Mouse (Mus musculus) urinary bladder, adult 2 months (tissue): ENCODE measurements around the gene Rad9b. TPM values are rescaled to one million over a fixed set of nuclear protein-coding genes. Genes with fewer than 3 reads are reported as not detected.

Experiments
- DNase-seq: peaks from one replicate; pipeline ENCODE4 v3.0.0; 2022; ENCODE audit warnings: low spot score
- polyA plus RNA-seq: library from polyadenylated mRNA; depleted of rRNA; stranded (reverse); fragments of >200 nt; gene quantifications from 2 replicates; pipeline ENCODE4 v1.2.3, GENCODE M21; 2012

Gene Rad9b
- polyA plus RNA-seq, 1 experiment = 13.9 TPM

DNA sequence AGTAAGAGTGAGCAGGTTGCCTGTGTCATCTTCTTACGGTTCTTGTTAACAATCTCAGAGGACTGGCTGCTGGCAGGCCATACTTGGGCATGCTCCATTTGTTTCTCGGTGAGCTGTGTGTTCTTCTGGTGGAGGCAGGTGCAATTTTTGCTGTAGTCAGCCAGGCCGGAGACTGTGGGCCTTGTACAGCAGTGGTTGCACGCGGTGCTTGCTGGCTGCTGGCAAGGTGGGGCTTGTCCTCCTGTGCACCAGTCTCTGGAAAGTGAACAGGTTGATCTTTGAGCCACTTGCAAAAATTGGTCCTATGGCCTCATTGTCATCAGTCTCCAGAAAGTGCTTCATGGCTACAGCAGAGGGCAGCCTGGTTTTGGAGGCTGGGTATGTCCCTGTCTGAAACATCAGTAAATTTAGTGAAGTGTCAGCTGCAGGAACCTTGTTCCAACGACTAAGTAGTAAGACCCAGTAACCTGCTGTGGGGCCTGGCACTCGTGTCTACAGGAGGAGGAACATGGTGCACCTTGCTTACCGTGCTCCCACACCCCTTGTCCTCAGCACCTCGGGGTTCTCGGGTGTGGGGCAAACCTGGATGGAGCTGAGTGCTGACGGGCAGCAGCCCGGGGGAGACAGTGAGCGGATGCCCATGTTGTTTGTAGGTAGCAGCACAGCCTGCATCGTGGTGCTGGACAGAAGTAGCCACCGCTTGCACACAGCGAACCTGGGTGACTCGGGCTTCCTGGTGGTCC lies 40.9 kb downstream of the Rad9b start:
- no peak for DNase-seq

DNA sequence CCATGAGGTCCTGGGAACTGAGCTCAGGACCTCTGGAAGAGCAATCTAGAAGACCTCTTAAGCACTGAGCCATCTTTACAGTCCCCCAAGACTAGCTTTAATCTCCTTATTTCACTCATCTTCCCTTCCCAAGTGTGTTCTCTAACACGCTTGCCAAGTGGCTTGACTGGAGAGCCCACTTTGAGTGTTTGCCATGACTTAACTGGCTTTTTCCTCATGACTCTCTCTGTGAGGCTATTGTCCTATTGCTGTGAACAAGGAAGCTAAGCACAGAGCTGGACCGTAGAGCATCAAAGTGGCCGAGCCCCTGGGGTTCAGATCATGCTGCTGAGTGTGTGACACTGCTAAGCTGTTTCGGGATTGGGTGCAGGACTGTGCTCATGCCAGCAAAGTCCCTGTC lies 41.7 kb downstream of the Rad9b start:
- DNase-seq = no peak

DNA sequence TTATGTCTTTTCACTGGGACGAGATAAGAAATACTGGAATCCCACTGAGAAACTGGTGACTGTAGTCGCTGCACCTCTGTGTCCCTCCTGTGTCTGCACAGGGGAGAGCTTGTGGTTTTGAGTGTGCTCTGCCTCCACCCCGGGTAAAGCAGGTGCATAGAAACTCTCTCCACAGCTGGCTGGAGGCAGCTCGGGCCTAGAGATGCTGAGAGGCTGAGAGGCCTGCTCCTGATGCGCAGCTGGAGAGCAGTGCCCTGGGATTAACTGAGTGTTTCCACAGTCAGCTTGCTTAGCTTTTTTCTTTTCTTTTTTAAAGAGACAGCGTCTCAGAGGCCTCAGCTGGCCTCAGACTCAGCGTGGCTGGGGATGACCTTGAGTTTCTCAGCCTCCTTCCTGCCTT lies 42.3 kb downstream of the Rad9b start:
- DNase-seq = no peak

DNA sequence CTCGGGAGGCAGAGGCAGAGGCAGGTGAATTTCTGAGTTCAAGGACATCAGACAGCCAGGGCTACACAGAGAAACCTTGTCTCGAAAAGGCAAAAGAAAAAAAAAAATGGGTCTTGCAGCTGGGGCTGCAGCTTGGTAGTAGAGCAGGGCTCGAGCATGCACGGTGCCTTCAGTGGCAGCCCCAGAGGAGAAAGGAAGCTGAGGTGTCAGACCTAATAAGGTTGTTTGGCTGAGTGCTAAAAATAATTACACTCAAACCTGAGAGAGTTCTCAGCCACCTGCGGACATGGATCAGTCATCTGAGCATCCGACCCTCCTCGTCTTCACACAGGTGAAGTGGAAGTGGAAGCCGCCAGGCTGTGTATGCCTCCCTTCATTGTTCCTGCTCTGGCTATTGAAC lies 43.3 kb downstream of the Rad9b start:
- no peak for DNase-seq

DNA sequence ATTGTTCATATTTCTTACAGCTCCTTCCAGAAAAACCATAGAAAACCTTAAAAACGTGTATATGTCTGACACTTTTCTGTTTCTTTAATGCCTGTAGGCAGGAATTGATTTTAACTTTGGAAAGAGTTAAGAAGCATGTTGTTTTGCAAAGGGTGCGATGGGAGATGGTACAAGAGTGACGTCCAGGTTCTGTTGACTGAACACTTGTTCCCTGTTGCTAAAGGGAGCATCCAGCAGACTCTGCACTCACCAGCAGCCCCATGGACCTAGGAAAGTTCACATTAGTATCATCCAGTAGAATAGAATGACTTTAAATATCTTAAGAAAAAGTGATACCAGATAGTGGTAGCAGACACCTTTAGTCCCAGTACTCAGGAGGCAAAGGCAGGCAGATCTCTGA lies 47.5 kb downstream of the Rad9b start:
- no peak for DNase-seq

DNA sequence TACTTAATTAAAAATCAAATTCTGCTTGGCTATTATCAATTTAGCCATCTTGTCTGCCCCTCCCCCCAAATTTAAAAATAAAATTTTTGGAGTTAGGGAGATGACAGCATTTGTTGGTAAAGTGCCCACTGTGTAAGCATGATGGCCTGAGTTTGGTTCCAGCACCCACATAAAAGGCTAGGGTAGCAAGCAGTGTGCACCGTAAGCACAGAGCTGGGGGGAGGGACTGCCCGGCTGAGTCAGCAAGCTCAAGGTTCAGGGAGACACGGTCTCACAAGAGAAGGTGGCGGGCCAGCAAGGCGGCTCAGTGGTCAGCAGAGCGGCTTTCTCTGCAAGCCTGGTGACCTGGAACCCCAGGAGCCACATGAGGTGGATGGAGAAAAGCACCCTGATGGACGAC lies 48.6 kb downstream of the Rad9b start:
- DNase-seq = no peak

DNA sequence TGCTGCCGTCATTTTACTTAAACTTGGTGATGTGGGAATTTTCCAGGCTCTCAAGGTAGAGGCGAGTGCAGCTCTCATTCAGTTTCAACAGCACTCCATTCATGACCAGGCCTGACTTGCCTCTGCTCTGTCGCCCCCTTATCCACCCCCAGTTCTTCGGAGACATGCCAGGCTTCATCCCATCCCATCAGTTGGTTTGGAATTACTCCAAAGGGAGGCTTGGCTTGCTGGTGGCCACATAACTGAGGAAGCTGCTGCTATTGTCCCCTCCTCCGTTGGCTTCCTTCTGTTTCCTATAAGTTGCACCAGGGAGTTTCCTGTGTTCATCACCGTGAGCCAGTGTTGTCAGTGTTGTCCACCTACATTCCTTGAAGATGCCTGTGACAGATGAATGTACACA lies 49.5 kb downstream of the Rad9b start:
- DNase-seq = no peak

DNA sequence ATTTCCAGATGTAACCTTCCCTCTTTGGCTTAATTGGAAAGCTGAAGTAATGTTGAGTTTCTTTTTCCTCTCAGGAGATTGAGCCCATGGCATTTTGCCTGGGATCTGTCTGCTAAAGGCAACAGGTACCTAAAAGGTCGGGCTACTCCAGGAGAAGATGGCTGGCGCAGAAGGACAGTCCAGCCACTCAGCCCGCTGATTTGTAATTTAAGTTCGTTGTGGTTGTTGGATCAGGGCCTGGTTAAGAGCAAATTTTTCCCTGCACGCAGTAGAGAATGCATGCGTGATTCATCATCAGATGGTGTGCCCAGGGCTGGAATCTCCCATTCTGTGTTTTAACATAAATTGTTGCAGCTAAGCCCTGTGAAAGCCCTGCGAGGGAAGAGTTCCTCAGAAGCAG lies 50.1 kb downstream of the Rad9b start:
- no peak for DNase-seq

DNA sequence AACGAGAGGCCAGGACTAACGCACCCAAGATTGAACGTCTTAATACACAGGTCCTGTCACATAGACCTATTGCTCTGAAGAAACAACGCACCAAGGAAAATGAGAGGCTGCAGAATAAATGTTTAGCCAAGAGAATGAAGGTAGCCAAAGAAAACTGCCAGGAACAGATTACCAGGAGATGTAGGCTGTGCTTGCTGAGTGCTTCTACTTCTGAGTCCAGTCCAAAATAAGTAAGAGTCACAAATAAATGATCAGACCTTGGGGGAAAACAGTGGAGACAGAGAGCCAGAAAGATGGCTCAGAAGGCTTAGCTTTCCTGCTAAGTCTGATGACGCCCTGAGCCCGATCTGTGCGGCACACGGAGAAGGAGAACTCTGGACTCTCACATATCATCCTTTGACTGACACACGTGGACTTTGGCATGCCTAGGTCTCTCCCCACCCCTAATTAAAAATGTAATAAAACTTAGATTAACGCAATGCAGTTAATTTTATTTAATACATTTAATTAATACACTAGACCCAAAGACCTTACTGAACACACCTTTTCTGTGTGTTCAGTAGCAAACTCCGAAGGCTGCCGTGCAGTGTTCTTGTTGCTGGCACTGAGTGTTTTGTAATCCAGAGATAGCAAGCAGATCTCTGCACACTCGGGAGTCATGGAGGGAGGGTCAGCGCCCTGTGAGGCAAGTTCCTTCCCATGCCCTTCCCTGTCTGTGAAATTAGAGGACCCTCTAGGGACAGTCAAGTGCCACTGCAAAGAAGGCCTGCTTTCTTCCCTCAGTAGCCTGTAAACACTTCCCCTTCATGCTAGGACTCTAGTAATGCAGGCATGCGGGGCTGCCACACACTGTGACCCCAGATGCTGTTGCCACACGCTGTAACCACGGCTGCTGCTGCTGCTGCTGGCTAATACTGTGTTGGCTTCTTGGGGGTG lies 51.0 kb downstream of the Rad9b start:
- no peak for DNase-seq

DNA sequence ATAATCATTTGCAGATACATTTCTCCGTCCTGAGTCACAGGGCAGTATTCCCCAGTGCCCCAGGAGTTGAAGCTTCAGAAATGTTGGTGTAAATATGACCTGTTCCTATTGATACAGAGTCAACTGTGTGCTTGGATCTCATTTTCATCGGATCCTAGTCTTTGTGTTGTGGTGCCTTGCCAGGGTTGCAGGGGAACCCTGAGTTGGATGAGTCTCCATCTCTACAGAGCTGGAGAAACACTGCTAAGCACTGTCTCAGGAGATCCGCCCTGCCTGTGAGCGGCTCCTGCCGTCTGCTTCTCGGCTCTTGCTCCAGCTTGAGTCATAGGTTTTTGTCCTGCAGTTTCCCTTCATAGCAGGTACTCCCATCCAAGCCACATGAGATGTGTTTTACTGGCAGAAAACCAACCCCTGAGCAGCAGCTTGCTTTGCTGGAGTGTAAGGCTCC lies 53.9 kb downstream of the Rad9b start:
- no peak for DNase-seq

DNA sequence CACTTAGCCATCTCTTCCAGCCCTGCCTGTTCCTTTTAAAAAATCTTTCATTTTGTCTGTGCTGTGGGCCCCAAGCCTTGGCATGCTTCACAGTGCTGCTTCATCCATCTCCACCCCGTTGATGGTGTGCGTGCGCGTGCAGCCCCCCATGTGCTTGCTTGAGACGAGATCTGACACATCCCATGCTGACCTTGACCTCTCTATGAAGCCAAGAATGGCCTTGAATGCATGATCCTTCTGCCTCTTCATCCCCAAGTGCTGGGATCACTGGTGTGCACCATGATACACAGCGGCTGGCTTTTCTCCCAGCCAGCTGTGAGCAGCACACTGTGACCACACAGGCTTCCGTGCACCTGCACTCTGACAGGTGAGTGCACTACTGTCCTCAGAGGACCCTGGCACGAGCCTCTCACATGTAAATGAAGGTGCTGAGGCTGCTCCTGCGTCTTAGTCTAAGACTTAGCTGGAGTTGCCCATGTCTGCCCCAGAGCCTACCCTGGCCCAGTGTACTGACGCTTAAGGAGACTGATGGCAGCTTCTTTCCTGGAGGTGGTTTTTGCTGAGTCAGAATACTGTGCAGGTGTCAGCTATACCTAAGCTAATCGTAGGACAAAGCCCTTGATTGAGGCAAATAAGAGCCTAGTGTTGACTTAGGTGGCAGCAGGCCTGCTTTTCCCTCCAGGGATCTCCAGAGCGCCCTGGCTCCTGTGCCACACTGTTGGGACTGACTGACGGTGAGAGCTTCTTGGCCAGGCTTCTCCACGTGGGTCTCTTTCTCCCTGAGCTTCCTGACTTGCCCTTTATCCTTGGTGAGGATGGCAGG lies 58.7 kb downstream of the Rad9b start:
- no peak for DNase-seq

DNA sequence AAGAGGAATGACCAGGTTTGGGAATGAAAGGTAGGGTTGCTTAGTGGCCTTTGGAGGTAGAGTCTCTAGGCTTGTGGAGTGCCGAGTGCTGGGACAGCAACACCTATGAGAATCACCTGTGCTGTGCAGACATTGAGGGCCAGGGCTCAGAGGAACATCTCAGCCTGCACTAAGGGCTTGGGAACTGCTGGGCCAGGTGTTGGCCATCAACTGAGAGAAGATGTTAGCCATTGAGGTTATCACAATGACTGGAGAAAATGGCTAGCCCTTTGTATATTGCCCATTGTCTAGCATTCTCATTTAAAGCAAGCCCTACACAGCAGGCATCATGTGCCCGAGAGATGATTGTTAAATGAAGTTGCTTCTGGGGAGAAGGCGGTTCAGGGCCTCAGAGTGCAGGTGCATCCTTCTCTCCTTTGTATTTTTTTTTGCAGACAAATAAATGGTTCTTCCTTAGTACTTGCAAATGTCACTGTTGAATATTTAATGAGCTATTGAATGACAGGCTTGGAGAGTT lies 59.8 kb downstream of the Rad9b start:
- DNase-seq = no peak

DNA sequence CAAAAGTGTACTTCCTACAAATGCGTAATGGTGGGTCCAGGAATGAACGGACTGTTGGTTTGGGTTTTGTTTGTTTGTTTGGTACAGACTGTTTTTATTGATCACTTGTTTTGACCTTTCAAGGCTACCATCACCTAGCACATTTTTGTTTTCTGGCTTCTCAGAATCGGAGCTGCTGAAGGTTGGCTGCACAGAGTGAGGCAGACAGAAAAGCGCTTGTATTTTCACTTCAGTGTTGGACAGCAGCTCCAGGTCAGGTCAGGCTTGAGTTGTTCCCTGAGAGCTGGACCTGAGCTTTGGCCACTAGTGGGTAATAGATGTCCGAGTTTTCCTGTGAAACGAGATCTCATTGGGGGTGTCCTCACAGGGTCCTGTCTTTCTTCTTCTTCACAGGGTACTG lies 60.9 kb downstream of the Rad9b start:
- no peak for DNase-seq

DNA sequence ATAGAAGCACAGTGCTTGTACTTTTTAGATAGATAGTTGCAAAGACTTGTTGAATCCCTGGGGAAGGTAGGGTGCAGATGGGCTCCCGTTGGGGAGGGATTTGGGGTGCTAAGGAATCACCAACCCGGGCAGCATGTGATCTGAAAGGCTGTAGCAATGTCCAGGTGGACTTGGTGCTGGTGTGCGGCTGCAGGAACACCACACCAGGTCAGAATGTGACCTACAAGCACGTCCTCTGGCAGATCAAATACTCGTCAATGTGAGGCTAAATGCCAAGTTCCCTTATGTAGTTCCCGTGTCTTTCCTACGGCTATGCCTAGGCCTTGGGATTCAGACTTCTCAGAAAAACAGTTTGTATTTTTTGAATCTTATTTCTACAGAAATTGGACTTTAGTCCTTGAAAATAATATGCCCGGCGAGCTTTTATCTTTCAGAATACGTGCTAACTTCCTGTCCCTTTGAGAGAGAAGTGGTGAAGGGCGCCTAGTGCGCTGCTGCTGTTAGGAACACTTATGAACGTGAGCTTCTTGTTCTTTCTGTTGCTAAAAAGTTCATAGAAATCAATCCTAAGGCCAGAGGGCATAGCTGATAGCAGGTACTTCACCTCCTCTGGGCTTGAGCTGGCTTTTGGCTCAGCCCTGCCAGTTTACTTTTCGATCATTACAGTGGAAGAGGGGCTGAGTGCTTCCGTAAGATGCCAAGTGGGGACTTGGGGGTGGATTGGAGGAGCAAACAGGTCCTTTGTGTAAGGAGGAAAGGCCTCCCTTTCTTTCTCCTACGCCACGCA lies 62.3 kb downstream of the Rad9b start:
- no peak for DNase-seq

DNA sequence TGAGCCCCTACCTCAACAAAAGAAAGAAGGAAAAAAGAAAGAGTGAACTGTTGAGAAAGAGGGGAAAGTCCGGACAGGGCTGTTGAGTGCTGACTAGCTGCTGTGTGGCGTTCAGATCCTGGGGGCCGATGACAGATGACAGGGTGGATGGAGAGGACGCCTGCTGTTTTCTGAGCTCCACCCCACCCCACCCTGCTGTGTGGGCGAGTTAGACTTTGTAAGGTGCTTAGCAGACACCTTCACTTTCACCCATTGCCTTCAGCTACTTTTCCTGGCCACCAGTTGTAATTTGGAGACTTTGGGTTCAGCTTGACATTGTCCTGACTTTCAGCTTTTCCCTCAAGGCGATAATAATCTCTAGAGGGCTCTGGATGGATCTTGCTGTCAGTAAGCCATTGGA lies 62.9 kb downstream of the Rad9b start:
- no peak for DNase-seq

DNA sequence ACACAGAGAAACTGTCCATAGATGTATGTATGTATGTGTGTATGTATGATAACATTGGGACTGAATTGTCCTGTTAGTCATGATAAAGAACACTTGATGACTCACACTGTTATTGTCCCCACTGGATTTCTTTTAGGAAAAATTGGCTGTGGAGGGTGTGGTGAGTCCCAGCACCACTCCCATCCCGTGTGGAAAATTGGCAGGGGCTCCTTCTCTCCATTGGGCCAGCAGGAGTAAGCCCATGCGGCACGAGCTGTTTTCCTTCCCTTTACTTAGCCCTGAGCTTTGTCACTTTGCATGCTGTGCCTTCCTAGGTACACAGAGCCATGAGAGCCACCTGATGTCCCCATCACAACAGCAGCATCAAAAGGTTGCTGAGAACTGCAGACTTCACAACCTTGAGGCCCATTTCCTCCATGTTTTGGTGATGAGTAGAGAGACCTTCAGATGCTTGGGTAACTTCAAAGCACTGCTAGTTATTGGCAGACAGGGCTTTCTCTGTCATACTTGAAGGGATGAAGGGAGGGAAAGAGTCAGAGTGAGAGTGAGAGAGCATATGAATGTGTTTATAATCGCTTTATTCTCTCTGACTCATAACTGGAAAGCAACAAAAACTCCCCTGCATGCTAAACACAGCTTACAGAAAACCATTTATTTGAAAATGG lies 65.8 kb downstream of the Rad9b start:
- no peak for DNase-seq

DNA sequence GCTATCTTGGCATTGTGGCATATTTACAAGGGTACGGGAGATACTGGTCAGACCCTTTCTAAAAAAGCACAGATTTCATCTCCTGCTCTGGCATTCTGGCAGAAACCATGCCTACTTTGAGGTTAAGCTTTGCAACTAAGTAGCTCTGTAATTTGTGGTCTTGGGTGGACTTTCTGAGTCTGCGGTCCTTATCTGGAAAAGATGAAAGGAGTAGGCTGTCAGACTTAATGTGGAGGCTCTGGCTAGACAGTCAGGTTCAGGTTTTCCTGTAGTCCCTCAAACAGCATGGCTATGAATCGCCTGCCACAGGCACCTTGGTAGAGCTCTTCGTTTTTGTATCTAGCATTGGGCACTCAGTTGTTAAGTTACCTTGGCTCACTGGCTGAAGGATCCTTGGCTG lies 67.0 kb downstream of the Rad9b start:
- no peak for DNase-seq

DNA sequence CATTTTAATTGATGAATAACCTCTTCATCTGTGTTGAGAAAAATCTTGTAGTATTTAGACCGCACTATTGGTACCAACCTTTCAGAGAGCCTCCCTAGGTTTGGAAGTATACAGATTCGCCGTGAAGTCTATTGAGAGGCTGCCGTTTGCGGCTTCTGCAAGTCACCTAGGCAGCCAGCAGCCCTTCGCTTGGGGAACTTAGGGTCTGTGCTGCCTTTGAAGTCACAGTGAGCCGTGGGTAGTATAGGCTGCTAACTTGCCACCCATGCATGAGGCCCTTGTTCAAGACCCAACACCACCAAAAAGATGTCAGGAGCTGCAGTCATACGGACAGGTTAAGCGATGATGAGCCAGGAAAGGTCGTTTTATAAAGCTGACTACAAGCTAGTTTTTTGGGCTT lies 67.8 kb downstream of the Rad9b start:
- no peak for DNase-seq

DNA sequence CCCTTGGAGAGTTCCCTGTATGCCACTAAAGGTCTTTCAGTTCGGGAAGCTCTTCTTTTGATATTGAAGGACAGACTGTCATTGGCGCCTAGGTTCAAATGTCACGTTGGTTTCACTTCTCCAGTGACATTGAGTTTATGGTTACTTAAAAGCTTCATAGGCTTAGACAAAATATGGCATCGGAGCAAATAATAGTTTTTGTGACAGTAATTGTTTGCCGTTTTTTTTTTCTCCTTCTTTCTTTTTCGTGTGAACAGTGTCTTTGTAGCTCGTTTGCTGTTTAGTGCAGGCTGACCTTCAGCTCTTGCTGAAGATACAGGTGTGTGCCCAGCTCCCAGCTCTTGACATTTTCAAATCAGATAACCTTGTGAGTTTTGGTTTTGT lies 68.3 kb downstream of the Rad9b start:
- no peak for DNase-seq

DNA sequence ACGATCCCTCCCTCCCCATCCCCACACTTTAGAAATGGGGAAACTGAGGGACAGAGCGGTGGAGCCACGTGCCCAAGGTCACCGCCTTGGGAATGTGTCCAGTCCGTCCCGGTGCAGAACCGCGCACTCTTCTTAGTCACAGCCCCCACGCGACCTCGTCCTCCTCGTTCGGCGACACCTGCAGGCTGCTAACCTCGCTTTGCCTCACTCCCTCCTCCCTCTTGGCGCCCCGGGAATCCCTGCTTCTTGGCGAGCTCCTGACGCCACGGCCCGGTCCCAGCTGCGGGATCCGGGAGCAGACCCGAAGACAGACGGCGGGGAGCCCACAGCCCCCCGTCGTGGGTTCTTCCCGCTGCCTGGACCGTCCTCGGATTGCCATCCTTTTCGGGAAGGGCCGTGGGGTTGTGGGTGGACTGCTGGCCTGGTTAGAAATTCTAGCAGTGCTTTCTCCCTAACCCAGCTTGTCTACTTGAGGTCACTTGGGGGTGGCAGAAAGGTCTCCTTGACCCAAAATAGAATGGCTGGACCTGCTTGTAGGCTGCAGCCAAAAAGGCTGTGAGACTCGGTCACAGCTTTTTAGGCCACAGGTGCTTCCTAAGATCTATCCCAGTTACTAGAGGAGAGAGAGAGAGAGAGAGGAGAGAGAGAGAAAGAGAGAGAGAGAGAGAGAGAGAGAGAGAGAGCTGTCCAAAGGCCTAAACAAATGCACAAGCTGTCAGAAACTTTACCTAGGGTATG lies 68.8 kb downstream of the Rad9b start:
- DNase-seq = no peak
